Mouse (Mus musculus) heart, adult 11 months (tissue): Measurements from ENCODE around the gene Kdsr.
A peak's percentile ranks its signal among the peaks of the same experiment; 100 is the strongest.

Experiments
- DNase-seq: peaks from one replicate; pipeline ENCODE4 v3.0.0; 2022

Gene Kdsr

GRCm38 (mm10) chr1:106692599-106692998, 66.9 kb downstream of the Kdsr start:
- no peak for DNase-seq

- peak; percentile 50 for DNase-seq
These were observed 68.6 kb downstream of the Kdsr start for GRCm38 (mm10) chr1:106690887-106691286.

- DNase-seq, result no peak
These were observed 71.4 kb downstream of the Kdsr start for GRCm38 (mm10) chr1:106688161-106688516.

GRCm38 (mm10) chr1:106687435-106688160, 71.9 kb downstream of the Kdsr start:
- peak; percentile 91 for DNase-seq

- DNase-seq, result no peak
These were observed 73.8 kb downstream of the Kdsr start for GRCm38 (mm10) chr1:106685702-106686101.

- no peak for DNase-seq
These were observed 75.0 kb downstream of the Kdsr start for GRCm38 (mm10) chr1:106684546-106684945.

GRCm38 (mm10) chr1:106682829-106683228, 76.7 kb downstream of the Kdsr start:
- DNase-seq, result no peak

- no peak for DNase-seq
These were observed 79.6 kb downstream of the Kdsr start for GRCm38 (mm10) chr1:106679800-106680515.

- DNase-seq, result no peak
These were observed 81.5 kb downstream of the Kdsr start for GRCm38 (mm10) chr1:106678060-106678478.
